Mouse (Mus musculus): Measurements from ENCODE around the gene Rab39.

- TF ChIP-seq CTCF (IDR thresholded peaks at IDR 0.05; ENCODE audit: low read depth) (no peak), EP300 (IDR thresholded peaks at IDR 0.05; ENCODE audit: low read depth) (no peak)
Measured at GRCm38 (mm10) chr9:53700496-53700895, 5.5 kb downstream of the Rab39 start.

Measured in liver, postnatal 0 days (tissue).